Mouse (Mus musculus): ENCODE results near the gene Zfp131.
A peak's percentile ranks its signal among the peaks of the same experiment; 100 is the strongest.

Zfp131 gene

DNA sequence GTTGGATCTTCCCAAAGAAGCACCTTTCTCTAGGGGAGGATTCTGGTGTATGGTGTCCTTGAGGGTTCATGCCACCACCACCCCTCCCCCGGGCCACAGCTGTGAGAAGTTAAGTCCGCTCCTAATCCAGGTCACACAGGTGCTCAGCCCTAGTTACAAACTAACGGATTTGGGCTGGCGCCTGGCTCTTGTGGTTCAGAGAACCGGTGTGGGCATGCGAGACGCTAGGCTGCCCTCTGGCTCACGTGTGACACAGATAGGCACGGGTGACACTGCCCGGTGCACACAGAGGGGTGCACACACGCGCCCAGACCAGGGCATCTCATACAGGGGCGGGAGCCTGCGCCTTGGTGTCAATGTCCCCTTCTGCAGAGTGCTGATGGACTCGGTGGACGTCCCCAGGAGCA is 35.5 kb downstream of the Zfp131 start:
- ATAC-seq (ENCODE audit: low TSS enrichment) = peak; percentile 12

DNA sequence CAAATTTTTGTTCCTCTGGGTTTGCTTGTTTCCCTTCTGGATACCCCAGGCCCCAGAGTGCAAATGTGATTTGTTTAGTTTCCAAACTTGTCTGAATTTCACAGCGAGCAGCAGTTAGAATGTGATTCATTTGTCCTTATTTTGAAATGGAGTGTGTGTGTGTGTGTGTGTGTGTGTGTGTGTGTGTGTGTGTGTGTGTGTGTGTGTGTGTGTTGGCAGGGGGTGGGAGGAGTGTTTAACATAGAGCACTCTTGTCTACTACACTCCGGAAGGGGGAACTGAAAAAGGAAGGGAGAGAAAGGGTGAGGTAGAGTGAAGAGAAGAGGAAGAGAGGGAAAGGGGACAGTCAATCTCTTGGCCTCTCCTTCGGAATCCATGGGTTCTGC is 36.1 kb downstream of the Zfp131 start:
- ATAC-seq (ENCODE audit: low TSS enrichment) = peak; percentile 8

DNA sequence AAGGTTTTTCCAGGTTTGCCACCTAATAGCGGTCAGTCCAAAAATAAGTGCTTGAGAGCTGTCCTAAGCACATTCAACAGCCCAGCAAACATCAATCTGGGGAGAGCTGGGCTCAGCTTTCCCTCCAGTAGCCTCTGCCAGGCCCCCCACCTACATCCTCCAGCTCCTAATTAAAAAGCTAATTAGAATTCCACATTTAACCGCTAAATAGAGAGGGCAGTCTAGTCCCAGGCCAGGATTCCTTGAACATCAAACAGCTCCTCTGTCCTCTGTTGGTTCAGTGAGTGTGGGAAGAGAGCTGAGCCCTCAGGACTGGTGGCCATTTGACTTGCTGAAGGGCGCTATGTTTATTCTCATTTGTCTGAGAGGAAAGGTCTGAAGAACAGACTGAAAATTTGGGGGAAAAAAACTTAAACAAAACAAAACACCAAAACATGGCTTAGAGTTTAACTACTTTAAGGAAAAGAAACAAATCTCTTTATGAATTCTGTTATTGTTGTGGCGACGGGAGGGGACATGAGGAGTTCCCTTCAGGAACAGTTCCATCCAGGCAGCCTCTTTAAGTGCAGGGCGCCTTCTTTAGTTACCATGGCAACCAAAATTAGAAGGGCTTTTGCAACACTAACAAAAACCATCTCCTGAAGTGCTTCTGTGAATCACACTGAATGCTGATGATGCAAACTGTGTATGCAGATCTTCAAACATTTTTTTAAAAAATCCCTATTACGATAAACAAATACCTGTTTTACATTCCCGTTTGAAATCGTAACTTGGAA is 36.6 kb downstream of the Zfp131 start:
- ATAC-seq (ENCODE audit: low TSS enrichment) = peak; percentile 41

DNA sequence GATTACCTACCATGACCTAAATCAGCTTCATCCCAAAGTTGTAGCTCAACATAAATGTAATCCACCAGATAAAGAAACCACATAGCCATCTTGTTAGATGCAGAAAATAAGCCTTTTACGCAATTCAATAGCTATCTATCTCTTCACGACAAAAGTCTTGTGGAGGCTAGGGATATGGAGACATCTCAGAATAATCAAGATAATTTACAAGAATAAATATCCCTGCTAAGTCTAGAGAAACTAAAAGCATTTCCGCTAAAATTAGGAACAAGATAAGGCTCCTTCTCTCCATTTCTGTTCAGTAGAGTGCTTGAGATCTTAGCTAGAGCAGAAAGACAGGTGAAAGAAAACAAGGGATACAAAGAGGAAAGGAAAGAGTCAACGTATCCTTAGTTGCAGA is 43.8 kb downstream of the Zfp131 start:
- no peak for ATAC-seq (ENCODE audit: low TSS enrichment)

DNA sequence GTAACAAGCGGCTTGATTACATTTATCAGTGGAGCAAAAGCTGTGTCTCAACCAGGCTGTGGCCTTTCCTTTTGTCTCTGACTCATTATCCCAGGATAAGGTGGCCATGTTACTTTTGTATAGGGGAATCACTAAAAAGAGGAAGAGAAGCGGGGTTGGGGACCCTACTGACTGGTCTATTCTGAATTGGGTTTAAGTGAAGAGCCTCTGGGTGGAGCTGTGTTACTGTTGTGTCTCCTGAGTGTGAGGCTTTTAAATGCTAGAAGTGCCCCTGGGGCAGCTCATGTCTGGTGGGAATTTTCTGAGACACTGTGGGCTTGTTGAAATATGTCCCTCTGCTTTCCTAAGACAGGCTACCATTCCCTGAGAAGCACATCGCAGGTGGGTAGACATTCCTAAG is 47.2 kb downstream of the Zfp131 start:
- peak; percentile 31 for ATAC-seq (ENCODE audit: low TSS enrichment)

DNA sequence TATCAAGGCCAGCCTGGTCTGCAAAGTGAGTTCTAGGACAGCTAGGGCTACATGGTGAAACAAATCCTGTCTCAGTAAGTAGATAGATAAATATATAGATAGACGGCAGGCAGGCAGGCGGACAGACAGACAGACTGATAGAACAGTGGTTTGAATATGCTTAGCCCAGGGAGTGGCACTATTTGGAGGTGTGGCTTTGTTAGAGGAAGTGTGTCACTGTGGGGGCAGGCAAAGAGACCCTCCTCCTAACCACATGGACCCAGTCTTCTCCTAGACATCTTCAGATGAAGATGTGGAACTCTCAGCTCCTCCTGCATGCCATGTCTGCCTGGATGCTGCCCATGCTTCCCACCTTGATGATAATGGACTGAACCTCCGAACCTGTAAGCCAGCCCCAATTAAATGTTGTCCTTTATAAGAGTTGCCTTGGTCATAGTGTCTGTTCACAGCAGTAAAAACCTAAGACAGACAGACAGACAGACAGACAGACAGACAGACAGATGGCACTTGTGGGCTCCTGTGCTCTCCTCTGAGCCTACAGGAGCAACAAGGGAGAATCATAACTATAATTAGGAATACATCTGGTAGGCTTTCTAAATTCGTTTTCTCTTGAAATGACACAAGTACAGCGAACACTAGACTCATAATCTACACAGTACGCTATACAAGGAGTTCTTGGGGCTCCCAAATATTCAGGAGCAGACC is 47.8 kb downstream of the Zfp131 start:
- peak; percentile 71 for ATAC-seq (ENCODE audit: low TSS enrichment)

DNA sequence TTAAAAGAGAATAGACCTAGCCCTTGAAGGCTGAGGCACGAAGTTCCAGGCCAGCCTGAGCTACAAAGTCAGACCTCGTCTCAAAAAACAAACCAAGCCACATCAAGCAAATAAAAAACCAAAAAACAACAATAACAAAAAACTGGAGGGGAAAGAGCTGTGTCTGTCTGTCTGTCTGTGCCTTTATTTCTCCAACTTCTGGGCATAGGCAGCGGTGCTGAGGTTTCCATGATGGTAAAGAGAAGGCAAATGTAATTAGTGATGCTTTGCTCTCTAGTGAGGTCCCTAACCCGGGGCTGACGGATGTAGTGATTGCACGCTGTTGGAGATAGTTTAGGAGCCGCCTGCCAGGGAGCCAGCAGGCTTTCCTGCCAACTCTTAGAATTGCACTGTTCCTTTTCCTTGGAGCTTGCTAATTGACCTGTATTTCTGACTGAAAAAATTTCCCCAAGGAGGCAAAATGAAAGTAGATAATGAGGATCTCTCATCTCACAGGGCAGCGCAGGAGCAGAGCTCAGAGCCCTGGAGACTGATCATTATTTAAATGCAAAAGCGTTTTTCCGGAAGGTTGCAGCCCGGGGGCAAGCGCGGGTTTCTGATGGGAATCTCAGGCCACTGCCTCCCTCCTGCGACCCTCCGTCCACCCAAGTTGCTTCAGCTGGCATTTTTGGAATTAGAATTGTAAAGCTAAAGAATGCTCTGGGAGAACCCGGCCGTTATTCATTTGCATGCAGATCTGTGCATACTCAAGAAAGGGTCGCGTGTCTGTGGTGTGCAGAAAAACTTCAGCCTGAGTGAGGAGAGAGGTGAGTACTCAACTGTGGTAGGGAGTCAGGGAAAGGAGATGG is 49.1 kb downstream of the Zfp131 start:
- peak; percentile 28 for ATAC-seq (ENCODE audit: low TSS enrichment)

DNA sequence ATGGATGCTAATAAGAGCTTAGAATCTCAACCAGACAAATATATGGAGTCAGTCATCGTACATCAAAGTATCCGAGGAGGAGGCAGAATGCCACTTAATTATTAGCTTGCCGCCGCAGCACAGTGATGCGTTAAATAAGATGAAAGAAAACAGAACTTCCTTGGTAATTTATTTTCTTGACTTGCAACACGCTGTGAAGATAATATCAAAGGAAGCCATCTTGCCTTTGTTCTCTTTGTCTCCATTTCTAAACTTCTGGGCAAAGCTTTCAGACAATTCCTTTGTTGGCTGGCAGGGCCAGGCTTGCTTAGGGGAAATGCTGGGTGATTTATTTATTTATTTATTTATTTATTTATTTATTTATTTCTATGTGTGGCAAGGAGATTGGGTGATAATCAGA is 59.2 kb downstream of the Zfp131 start:
- no peak for ATAC-seq (ENCODE audit: low TSS enrichment)

DNA sequence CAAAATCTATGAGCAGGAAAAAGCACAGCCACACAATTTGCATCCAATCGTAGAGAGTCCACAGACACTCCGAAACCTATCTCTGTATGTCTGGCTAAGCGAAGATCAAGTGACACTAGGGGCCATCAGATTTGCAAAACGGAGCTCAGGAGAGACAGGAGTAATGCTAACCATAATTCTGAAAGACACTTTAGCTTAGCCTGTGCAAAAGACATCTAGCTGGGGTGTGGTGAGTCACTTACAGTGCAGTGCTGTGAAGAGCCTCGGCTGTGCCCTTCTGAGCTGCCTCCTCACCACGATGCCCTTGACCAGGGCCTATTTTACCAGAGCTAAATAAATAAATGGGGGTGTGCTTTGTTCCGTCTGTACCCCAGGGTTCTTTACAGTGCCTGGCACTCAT is 61.3 kb downstream of the Zfp131 start:
- ATAC-seq (ENCODE audit: low TSS enrichment) = no peak

DNA sequence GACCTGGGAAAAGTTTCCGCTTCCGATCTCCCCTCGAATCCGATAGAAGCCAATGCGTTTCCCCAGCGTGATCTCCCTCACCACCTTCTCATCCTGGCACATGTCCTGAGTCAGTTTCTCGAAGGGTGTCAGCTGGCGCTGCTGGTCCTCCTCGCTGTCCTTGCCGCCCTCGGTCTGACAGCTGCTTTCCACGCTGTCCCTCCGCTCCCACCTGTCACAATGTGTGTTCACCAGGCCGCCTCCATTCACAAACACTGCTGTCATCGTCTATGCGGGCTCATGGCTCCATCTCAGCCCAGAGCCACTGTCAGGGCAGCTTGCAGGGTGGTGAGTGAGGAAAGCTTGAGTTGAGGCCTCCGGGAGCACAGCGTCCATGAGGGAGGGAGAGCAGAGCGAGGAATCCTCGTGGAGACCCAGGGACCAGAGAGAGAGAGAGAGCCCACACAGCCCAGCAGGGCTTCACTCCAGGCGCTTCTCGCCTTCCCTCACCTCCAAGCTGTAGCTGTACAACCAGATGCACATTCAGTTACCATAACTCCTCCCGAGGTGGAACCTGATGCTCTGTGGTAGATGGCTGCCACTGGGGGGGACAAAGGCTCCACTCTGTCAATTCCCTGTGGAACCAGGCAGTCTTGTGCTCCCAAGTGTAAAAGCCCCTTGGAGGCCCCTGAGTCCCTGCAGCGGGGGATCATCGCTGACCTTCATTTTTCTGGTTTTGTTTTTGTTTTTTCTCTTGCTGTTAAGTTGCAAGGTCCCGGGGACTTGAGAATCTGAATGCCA is 62.9 kb downstream of the Zfp131 start:
- ATAC-seq (ENCODE audit: low TSS enrichment) = peak; percentile 75

DNA sequence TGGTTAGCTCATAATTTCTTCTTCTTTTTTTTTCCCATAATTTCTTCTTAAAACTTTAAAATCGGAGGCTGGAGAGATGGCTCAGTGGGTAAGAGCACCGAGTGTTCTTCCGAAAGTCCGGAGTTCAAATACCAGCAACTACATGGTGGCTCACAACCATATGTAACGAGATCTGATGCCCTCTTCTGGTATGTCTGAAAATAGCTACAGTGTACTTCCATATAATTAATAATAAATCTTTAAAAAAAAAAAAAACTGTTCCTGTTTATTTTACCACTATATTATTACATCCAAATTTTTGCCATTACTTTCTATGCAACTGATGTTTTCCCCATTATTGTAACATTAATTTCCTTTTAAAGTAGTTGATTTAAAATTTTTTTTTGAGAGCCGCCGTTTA is 66.1 kb downstream of the Zfp131 start:
- ATAC-seq (ENCODE audit: low TSS enrichment) = no peak

DNA sequence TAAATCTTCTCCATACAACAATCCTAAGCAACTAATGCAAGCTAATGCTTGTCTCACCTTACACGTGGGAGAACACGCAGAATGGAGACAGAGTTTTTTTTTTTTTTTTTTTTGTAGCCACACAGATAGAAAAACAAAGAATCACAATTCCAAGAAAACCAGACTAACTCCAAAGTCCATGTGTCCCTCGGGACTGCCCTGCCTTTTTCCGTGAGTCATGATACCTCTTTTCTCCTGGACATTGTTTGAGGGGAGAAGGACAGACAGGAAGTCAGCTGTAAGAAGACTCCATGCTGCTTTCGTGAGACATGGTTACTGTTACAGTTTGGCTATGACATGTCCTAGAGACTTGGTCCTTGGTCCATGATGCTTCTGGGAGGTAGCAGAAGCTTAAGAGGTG is 67.3 kb downstream of the Zfp131 start:
- ATAC-seq (ENCODE audit: low TSS enrichment) = no peak

DNA sequence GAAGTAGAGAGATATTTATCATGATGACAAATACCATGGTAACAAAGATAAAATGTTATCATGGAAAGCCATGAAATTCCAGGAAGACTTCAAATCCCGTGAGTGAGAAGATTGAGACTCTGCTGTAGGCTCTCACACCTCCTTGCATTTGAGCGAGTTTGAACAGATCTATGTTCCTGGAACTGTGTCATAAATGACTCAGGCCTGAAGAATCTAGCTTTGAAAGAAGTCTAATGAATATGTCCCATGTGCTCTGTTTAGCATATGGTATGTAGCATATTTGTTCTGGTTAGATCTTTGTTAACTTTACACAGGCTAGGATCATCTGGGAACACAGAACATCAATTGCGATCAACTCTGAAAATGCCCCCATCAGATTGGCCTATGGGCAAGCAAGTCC is 68.2 kb downstream of the Zfp131 start:
- peak; percentile 69 for ATAC-seq (ENCODE audit: low TSS enrichment)

DNA sequence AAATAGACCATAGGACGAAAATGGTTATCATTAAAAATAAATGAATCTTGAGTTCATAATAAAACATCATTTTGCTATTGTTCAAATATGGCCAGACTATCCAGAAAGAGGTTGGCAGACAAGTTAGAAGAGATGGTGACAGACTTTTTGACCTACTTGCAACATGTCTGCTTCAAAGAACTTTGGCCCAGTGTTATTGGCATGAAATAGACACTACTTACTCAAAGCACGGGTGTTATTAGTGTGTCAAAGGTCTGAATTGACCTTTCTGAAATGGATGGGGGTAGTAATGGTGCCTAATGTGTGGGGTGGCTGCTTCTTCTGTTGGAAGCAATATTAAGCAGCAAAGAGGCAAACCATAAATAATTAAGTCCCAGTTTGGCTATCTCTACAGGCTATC is 74.6 kb downstream of the Zfp131 start:
- ATAC-seq (ENCODE audit: low TSS enrichment) = no peak
